Mouse (Mus musculus) kidney, postnatal 14 days (tissue): ENCODE measurements around the gene Trafd1.

Experiments used
- DNase-seq: peaks from one replicate; pipeline ENCODE4 v3.0.0; 2022; ENCODE audit warnings: mixed read lengths

Gene Trafd1

GRCm38 (mm10) chr5:121385461-121386119 lies at the start of gene Trafd1:
Gene Trafd1, minus strand, starts transcription at chr5:121385632.
- peak; percentile 97 for DNase-seq

DNA sequence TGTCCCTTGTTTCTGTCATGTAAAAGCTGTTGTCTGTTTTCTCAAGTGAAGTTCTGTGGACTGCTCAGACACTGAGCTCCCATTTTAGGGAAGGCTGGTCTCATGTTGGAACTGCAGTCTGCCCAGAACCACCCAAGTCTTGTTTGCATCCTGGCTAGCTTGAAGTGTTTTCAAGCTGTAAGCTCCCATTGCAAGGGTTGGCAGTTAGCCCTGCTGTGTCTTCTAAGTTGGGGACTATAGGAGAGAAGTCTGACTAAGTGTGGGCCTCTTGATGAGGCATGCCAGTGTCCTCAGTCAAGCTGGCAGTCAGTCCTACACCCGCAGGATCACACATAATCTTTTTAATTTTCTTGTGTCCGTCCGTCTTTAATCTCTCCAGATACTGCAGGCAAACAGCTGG lies 43.5 kb upstream of the Trafd1 start:
- no peak for DNase-seq

- DNase-seq: peak; percentile 83
Measured at GRCm38 (mm10) chr5:121423297-121423696, 37.9 kb upstream of the Trafd1 start.

DNA sequence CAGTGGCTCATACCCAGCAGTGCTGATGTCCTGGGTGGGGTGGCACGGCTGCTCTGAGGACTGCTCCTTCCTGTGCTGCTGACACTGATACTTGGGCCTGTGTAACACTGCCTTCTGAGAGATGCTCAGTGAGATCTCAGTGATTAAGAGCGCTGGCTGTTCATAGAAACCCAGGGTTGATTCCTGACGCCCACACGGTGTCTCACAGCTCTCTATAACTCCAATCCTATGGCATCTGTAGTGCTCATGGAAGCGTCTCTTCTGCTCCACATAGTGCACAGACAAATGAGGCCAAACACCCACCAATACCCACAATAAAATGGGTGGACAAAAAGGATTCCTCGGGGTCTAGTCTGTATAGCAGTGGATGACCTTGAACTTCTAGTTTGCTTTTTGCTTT lies 37.4 kb upstream of the Trafd1 start:
- no peak for DNase-seq

GRCm38 (mm10) chr5:121420721-121421120 lies 35.3 kb upstream of the Trafd1 start:
- DNase-seq: no peak

- DNase-seq: no peak
Measured at GRCm38 (mm10) chr5:121410975-121411374, 25.5 kb upstream of the Trafd1 start.

- DNase-seq: no peak
Measured at GRCm38 (mm10) chr5:121407856-121408255, 22.4 kb upstream of the Trafd1 start.

GRCm38 (mm10) chr5:121400849-121401248 lies 15.4 kb upstream of the Trafd1 start:
- no peak for DNase-seq

GRCm38 (mm10) chr5:121400064-121400463 lies 14.6 kb upstream of the Trafd1 start:
- no peak for DNase-seq

DNA sequence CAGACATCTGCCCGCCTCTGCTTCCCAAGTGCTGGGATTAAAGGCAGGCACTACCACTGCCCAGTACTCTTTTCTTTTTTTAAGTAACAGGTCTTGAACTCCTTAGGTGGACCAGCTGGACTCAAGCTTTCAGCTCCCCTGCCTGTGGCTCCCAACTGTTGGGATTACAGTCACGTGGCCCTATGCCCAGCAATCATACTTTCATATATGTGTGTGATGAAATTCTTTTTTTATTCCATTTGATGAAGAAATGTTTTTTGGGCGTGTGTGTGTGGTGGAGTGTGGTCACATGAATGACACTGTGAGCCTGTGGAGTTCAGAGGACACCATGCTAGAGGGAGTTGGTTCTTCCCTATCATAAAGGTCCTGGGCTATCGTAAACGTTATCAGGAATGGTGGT lies 14.1 kb upstream of the Trafd1 start:
- no peak for DNase-seq

DNA sequence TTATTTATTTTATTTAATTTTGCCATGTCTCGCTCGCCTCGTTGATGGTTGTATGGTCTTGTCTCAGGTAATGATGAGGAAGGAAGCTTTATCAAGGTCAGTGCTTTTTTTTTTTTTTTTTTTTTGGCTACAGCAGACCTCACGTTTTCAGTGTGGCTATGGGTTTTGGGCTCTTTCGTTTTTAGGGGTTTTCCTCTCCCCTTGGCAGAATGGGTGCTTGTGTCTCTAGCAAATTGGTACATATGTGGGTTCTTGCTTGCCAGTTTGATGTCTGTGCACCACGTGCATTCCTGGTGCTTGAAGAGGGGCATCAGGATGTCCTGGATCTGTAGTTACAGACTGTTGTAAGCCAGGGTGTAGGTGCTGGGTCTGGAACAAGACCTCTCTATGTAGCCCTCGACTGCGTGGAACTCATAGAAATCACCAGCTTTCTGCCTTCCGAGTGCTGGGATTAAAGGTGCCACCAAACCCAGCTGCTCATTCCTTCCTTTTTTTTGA lies 13.6 kb upstream of the Trafd1 start:
- DNase-seq: no peak

DNA sequence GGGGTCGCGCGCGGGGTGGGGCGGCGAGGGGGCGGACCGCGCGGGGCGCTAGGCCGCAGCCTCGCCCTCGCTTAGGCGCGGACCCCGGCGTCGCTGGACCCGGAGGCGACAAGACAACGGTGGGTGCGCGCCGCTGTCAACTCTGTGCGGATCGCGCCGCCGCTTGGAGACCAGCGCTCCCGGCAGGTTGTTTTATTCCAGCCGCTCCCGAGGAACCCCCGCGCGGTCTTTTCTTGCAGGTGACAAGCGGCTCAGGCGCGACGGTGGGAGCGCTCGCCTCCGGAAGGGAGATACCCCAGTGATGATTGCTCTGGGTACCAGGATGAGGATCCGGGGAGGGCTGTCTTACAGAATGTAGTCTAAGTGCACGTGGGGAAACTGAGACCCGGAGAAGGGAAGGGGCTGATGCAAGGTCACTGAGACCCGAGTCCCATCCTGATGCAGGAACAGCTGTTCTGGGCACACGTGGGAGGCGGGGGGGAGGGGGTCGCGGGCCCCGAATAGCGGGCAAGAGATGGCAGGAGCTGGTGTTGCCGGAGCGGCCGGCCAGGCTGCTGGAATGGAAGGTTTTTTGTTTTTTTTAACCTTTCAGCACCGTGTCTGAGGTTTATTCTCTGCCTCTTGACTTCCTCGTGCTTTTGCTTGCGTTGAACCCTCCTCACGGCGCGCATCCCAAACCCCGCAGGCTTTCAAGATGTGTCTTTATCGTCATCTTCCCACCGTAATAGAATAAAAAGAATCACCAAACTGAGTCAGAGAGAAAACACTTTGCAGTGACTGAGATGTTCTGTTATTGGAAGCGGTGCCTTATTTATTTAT lies 12.9 kb upstream of the Trafd1 start:
- no peak for DNase-seq

GRCm38 (mm10) chr5:121397187-121398145 lies 12.0 kb upstream of the Trafd1 start, which contains the start of gene Naa25:
Gene Naa25, plus strand, starts transcription at chr5:121397936.
- DNase-seq: peak; percentile 97

DNA sequence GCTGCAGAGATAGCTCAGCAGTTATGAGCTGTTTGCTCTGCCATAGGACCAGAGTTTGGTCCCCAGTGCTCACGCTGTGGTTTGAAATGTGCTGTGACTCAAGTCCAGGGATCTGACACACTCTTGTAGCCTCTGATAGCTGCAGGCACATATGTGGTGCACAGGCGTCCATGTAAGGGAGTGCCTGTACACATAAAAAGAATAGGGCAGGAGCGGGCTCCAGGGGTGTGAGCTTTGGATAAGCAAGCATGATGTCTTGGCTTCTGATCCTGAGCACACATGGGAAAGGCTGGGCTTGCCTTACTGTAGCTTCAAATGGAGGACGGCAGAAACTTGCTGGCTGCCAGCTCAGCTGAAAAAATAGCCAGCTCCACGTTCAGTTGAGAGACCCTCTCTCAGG lies 10.2 kb upstream of the Trafd1 start:
- no peak for DNase-seq

- DNase-seq: no peak
Measured at GRCm38 (mm10) chr5:121393402-121393801, 8.0 kb upstream of the Trafd1 start.

GRCm38 (mm10) chr5:121392667-121393380 lies 7.4 kb upstream of the Trafd1 start:
- DNase-seq: peak; percentile 60

- DNase-seq: no peak
Measured at GRCm38 (mm10) chr5:121389691-121390090, 4.3 kb upstream of the Trafd1 start.

DNA sequence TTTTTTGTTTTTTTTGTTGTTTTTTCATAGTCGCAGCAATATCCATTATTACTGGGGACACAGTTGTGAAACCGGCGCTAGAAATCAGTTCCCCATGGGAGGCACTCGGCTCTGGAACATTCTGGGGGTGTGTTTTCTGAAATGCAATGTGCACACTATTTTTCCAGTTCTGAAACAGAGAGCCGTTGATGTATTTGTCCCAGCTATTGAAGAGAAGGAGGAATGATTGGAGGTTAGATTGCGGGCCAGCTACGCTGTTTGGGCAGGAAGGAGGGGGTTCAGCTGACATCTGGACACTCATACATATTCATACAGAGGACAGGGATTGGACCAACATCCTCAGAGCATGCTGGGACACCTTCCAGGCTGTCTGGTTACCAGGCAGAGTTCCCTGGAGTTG lies 3.7 kb upstream of the Trafd1 start:
- DNase-seq: no peak

- DNase-seq: no peak
Measured at GRCm38 (mm10) chr5:121387126-121387525, 1.7 kb upstream of the Trafd1 start.

GRCm38 (mm10) chr5:121386120-121386909 lies 883 bp upstream of the Trafd1 start:
- no peak for DNase-seq

- no peak for DNase-seq
Measured at GRCm38 (mm10) chr5:121384757-121385460, 523 bp downstream of the Trafd1 start.
